Mouse (Mus musculus) small intestine, adult 2 months (tissue): ENCODE data around the gene Mief2.

Source experiments
- CTCF ChIP-seq: fragments of 200-500 bp; IDR thresholded peaks from 2 replicates; pipeline ENCODE4 v1.5.1; 2012; ENCODE audit warnings: low read depth, mild to moderate bottlenecking, control low read depth, inconsistent platforms, low read length, moderate library complexity, mixed read lengths; ENCODE audit not compliant: insufficient replicate concordance, insufficient read length; ENCODE audit errors: extremely low read depth
- POLR2A ChIP-seq: fragments of 200-500 bp; IDR thresholded peaks from 2 replicates; pipeline ENCODE4 v1.6.1; 2012; ENCODE audit warnings: low read depth, mild to moderate bottlenecking, control low read depth, inconsistent platforms, low read length, moderate library complexity

- no peak for TF ChIP-seq POLR2A
- no peak for TF ChIP-seq CTCF
Measured at GRCm38 (mm10) chr11:60712639-60713255, 15.5 kb upstream of the Mief2 start.
